Mouse (Mus musculus): Measurements from ENCODE around the gene Prelid1.

The Prelid1 gene

GRCm38 (mm10) chr13:55319931-55320533, at the start of gene Prelid1:
TSS of gene Prelid1 (plus strand) at chr13:55320500.
- peak; percentile 56 for DNase-seq

GRCm38 (mm10) chr13:55277203-55277602, 43.1 kb upstream of the Prelid1 start:
- no peak for DNase-seq

- DNase-seq, result no peak
These were observed 42.7 kb upstream of the Prelid1 start for GRCm38 (mm10) chr13:55277646-55278045.

GRCm38 (mm10) chr13:55288854-55289253, 31.4 kb upstream of the Prelid1 start:
- no peak for DNase-seq

GRCm38 (mm10) chr13:55296760-55297159, 23.5 kb upstream of the Prelid1 start:
- no peak for DNase-seq

GRCm38 (mm10) chr13:55300913-55301312, 19.4 kb upstream of the Prelid1 start:
- DNase-seq, result no peak

- no peak for DNase-seq
These were observed 8.2 kb upstream of the Prelid1 start for GRCm38 (mm10) chr13:55312028-55312630.

- no peak for DNase-seq
These were observed 7.2 kb upstream of the Prelid1 start for GRCm38 (mm10) chr13:55313051-55313450.

GRCm38 (mm10) chr13:55314891-55315412, 5.3 kb upstream of the Prelid1 start:
- no peak for DNase-seq

GRCm38 (mm10) chr13:55318351-55318750, 1.9 kb upstream of the Prelid1 start:
- DNase-seq, result no peak

- DNase-seq, result peak; percentile 88
These were observed 1.3 kb downstream of the Prelid1 start, which contains the start of gene Rab24 for GRCm38 (mm10) chr13:55321434-55322129. TSS of gene Rab24 (minus strand) at chr13:55321946.

GRCm38 (mm10) chr13:55322130-55322825, 2.0 kb downstream of the Prelid1 start:
- peak; percentile 46 for DNase-seq

- DNase-seq, result no peak
These were observed 5.3 kb downstream of the Prelid1 start for GRCm38 (mm10) chr13:55325596-55325995.

- no peak for DNase-seq
These were observed 6.9 kb downstream of the Prelid1 start for GRCm38 (mm10) chr13:55327169-55327568.

GRCm38 (mm10) chr13:55327633-55328032, 7.3 kb downstream of the Prelid1 start:
- peak; percentile 82 for DNase-seq

GRCm38 (mm10) chr13:55328171-55328570, 7.9 kb downstream of the Prelid1 start:
- no peak for DNase-seq

- no peak for DNase-seq
These were observed 8.3 kb downstream of the Prelid1 start for GRCm38 (mm10) chr13:55328641-55329040.

GRCm38 (mm10) chr13:55329109-55329682, 8.9 kb downstream of the Prelid1 start:
- DNase-seq, result peak; percentile 60

- peak; percentile 72 for DNase-seq
These were observed 9.6 kb downstream of the Prelid1 start, which contains the start of gene Mxd3 for GRCm38 (mm10) chr13:55329683-55330566. TSS of gene Mxd3 (minus strand) at chr13:55329823.

GRCm38 (mm10) chr13:55330567-55331400, 10.5 kb downstream of the Prelid1 start:
- no peak for DNase-seq

- DNase-seq, result no peak
These were observed 12.0 kb downstream of the Prelid1 start for GRCm38 (mm10) chr13:55332331-55332730.

Measured in cerebellum, adult 11-12 months (tissue).